Mouse (Mus musculus): ENCODE data around the gene Ssbp3. TPM values are rescaled to one million over a fixed set of nuclear protein-coding genes. Genes with fewer than 3 reads are reported as not detected.

Ssbp3 gene
- polyA plus RNA-seq, 1 experiment from 2014 or later = 31.5 TPM

DNA sequence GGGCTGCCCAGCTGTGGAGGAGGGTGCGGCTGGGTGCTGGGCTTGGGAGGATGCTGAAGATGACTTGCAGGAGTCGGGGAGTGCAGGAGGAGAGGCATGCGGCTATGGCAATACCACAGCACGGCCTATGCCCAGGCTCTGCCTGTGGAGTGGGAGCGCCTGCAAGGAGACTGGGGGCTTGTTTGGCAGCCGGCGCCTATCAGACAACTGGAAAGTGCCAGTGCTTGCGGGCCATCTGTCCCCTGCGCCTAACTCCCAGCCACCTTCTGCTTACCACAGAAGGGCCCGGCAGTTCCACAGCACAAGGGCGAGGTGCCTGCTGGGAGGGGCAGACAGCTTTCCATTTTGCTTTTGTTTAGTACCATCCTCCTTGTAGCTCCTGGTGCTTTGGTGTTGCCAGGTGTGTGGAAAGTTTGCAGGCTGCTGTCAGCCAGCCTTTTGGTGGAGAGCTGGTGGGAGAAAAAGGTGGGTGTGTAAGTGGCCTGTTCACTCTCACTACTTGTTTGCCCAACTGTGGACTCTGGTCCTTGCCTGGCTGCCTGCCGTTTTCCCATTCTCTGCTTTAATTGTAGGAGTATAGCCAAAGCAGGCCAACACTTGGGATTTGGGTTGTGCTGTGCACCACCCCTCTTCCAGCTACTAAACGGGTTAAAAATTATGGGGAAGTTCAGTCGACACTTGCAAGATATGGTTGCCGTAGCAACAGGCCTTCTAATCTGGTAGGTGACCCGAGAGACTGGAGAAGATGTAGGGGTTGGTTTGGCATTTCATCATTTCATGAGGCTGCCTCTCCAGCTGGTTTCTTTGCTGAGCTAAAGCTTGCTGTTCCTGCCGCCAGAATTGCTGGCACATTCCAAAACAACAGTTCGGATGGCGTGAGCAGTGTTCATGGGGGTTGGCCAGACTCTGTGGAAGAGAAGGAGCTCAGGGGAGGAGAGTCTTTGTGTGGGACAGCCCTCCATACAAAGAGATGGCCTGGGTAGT lies 45.5 kb downstream of the Ssbp3 start:
- H3K4me3 ChIP-seq (ENCODE audit: low read depth, low read length) = no peak overlapping the region
- H3K4me2 ChIP-seq (ENCODE audit: low read depth, low read length) = no peak overlapping the region
- 34% methylated on average over 19 of the region's 19 CpGs for WGBS (ENCODE audit: insufficient replicate concordance)
- H3K27ac ChIP-seq (ENCODE audit: low read length) = peak overlapping the region; percentile 42
- no peaks in the 10 kb centered on the region for H3K9me3 ChIP-seq (replicated peaks; ENCODE audit: control insufficient read depth, low read length)
- no peaks in the 10 kb centered on the region; the same call in 1 of the 2 replicates for H3K36me3 ChIP-seq (ENCODE audit: control insufficient read depth, insufficient read depth)
- peaks cover 44% of the 10 kb centered on the region for H3K4me1 ChIP-seq (ENCODE audit: control insufficient read depth, low read depth, low read length)
- H3K27me3 ChIP-seq (ENCODE audit: control insufficient read depth, insufficient read depth, low read depth, low read length) = no peaks in the 10 kb centered on the region
- peak; percentile 56 for ATAC-seq (ENCODE audit: low read depth)
- H3K9ac ChIP-seq (ENCODE audit: low read depth, low read length) = no peak overlapping the region

DNA sequence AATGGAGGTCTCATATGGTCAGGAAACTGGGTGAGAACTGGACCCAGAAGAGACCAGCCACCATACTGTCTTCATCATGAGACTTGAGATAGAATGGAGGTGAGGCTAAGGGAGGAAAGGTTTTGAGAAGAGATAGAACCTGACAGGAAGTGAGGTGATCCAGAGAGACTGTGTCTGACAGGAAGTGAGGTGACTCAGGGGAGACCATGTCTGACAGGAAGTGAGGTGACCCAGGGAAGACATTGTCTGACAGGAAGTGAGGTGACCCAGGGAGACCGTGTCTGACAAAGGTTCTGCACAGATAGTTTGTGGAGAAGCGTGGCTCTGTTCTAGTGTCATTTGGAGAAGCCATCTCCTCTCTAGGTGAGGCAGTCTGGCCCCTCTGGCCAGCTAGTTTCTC lies 47.6 kb downstream of the Ssbp3 start:
- no peak overlapping the region for H3K4me3 ChIP-seq (ENCODE audit: low read depth, low read length)
- 49% methylated on average over 2 of the region's 2 CpGs for WGBS (ENCODE audit: insufficient replicate concordance)
- H3K36me3 ChIP-seq (ENCODE audit: control insufficient read depth, insufficient read depth) = no peaks in the 10 kb centered on the region; the same call in 1 of the 2 replicates
- no peaks in the 10 kb centered on the region for H3K27me3 ChIP-seq (ENCODE audit: control insufficient read depth, insufficient read depth, low read depth, low read length)
- H3K4me1 ChIP-seq (ENCODE audit: control insufficient read depth, low read depth, low read length) = peaks cover 49% of the 10 kb centered on the region
- ATAC-seq (ENCODE audit: low read depth) = no peak
- H3K9ac ChIP-seq (ENCODE audit: low read depth, low read length) = no peak overlapping the region
- no peaks in the 10 kb centered on the region for H3K9me3 ChIP-seq (replicated peaks; ENCODE audit: control insufficient read depth, low read length)
- H3K4me2 ChIP-seq (ENCODE audit: low read depth, low read length) = no peak overlapping the region
- H3K27ac ChIP-seq (ENCODE audit: low read length) = no peak overlapping the region

DNA sequence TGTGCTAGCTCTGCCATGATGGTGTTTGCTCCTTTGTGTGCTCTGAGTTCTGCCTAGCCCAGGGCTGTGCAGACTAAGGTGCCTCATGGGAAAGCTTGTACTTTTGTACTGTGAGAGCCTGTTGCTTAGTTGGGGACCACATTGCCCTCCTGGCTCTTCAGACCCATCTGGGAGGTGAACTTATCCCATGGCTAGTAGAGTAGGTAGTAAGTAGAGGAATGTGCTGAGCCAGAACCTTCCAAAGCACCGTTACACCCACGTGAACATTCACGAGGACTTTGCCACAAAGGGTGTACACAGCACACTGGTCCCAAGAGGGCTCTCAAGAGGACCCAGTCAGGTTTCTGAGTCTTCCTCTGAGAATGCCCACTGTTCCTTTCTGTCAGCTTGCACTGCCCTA lies 48.1 kb downstream of the Ssbp3 start:
- ATAC-seq (ENCODE audit: low read depth) = no peak
- H3K9me3 ChIP-seq (replicated peaks; ENCODE audit: control insufficient read depth, low read length) = no peaks in the 10 kb centered on the region
- no peak overlapping the region for H3K9ac ChIP-seq (ENCODE audit: low read depth, low read length)
- H3K27me3 ChIP-seq (ENCODE audit: control insufficient read depth, insufficient read depth, low read depth, low read length) = no peaks in the 10 kb centered on the region
- 74% methylated on average over 3 of the region's 3 CpGs for WGBS (ENCODE audit: insufficient replicate concordance)
- H3K4me2 ChIP-seq (ENCODE audit: low read depth, low read length) = no peak overlapping the region
- no peak overlapping the region for H3K27ac ChIP-seq (ENCODE audit: low read length)
- no peaks in the 10 kb centered on the region for H3K36me3 ChIP-seq (ENCODE audit: control insufficient read depth, insufficient read depth)
- no peak overlapping the region for H3K4me3 ChIP-seq (ENCODE audit: low read depth, low read length)
- peaks cover 49% of the 10 kb centered on the region for H3K4me1 ChIP-seq (ENCODE audit: control insufficient read depth, low read depth, low read length)

DNA sequence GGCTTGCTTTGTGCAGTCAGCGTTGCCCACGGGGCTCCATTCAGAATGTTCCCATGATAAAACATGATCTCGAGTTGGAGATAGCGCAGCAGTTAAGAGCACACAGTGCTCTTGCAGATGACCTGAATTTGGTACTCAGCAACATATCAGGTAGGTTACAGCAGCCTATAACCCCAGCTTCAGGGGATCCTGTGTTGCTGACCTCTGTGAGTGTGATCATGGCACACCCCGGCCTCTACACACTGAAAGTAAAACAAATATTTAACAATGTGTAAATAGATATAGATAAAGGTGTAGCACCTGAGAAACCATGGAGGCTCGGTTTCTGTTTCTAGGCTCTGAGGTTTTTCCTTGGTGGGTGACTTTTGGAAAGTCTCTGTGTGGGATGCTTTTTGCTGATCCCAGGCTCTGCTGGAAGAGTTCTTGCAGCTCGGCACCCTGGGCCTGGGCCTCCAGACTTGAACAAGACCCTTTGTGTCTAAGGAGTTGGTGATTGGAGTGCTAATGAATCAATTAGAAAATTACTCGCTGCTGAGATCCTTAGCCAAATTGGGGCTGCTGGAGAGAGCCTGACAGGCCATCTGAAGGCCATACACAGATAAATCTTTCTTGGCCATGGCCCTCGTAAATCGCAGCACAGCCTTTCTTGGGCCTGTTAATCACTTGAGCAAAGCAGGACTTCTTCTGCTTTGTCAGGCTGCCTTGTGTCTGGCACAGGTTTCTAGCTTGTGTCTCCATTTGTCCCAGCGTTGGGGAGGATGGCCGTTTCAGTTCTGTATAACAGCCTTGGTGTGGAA lies 49.2 kb downstream of the Ssbp3 start:
- H3K9me3 ChIP-seq (replicated peaks; ENCODE audit: control insufficient read depth, low read length) = no peaks in the 10 kb centered on the region
- H3K27ac ChIP-seq (ENCODE audit: low read length) = no peak overlapping the region
- H3K4me2 ChIP-seq (ENCODE audit: low read depth, low read length) = no peak overlapping the region
- ATAC-seq (ENCODE audit: low read depth) = peak; percentile 49
- H3K36me3 ChIP-seq (ENCODE audit: control insufficient read depth, insufficient read depth) = no peaks in the 10 kb centered on the region
- H3K9ac ChIP-seq (ENCODE audit: low read depth, low read length) = no peak overlapping the region
- H3K4me3 ChIP-seq (ENCODE audit: low read depth, low read length) = no peak overlapping the region
- peaks cover 49% of the 10 kb centered on the region for H3K4me1 ChIP-seq (ENCODE audit: control insufficient read depth, low read depth, low read length)
- no peaks in the 10 kb centered on the region for H3K27me3 ChIP-seq (ENCODE audit: control insufficient read depth, insufficient read depth, low read depth, low read length)
- WGBS (ENCODE audit: insufficient replicate concordance) = 77% methylated on average over 12 of the region's 12 CpGs

DNA sequence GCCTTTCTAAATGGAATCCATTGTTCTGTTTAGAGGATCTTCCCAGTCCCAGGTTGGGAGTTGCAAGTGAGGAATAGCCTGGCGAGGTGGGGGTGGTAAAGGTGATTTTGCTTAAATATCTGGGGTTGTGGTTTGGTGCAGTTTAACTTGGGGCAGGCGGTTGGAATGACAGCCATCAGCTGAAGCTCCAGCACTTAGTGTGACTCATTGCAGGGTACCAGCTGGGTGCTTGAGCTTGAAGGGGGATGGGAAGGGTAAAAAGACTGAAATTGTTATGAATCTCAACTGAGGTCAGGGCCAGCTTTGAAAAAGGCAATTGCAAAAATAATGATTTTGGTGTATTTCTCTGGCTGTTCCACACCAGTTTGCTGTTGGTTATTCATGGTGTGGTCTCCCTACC lies 50.0 kb downstream of the Ssbp3 start:
- Histone ChIP-seq H3K9ac (ENCODE audit: low read depth, low read length) (no peak overlapping the region), H3K36me3 (ENCODE audit: control insufficient read depth, insufficient read depth) (no peaks in the 10 kb centered on the region), H3K4me1 (ENCODE audit: control insufficient read depth, low read depth, low read length) (peaks cover 42% of the 10 kb centered on the region), H3K9me3 (replicated peaks; ENCODE audit: control insufficient read depth, low read length) (no peaks in the 10 kb centered on the region), H3K27ac (ENCODE audit: low read length) (no peak overlapping the region), H3K4me3 (ENCODE audit: low read depth, low read length) (no peak overlapping the region), H3K27me3 (ENCODE audit: control insufficient read depth, insufficient read depth, low read depth, low read length) (no peaks in the 10 kb centered on the region), H3K4me2 (ENCODE audit: low read depth, low read length) (no peak overlapping the region)
- ATAC-seq (ENCODE audit: low read depth) = no peak
- WGBS (ENCODE audit: insufficient replicate concordance) = 71% methylated on average over 2 of the region's 2 CpGs

DNA sequence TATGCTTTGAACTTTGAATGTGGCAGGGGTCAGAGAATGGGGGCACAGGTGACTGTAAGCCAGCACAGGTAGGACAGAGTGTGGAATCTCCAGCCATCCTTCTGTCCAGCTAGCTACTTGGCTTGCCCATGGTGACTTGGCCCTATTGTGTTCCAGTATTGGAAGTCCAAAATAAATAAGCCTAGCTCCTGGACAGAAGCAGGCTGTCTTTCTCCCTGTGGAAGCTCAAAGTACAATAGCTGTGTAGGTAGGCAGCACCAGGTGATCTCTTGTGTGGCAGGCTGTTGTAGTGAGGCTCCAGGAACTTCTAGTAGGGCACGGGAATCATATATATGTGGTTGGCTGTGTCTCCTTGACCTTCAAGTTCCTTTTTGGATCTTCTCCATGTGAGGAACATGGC lies 50.8 kb downstream of the Ssbp3 start:
- Histone ChIP-seq H3K4me2 (ENCODE audit: low read depth, low read length) (no peak overlapping the region), H3K9me3 (replicated peaks; ENCODE audit: control insufficient read depth, low read length) (no peaks in the 10 kb centered on the region), H3K9ac (ENCODE audit: low read depth, low read length) (no peak overlapping the region), H3K27me3 (ENCODE audit: control insufficient read depth, insufficient read depth, low read depth, low read length) (no peaks in the 10 kb centered on the region), H3K4me3 (ENCODE audit: low read depth, low read length) (no peak overlapping the region), H3K4me1 (ENCODE audit: control insufficient read depth, low read depth, low read length) (peaks cover 34% of the 10 kb centered on the region), H3K36me3 (ENCODE audit: control insufficient read depth, insufficient read depth) (no peaks in the 10 kb centered on the region), H3K27ac (ENCODE audit: low read length) (no peak overlapping the region)
- 82% methylated on average over 1 of the region's 1 CpGs for WGBS (ENCODE audit: insufficient replicate concordance)
- ATAC-seq (ENCODE audit: low read depth) = no peak

DNA sequence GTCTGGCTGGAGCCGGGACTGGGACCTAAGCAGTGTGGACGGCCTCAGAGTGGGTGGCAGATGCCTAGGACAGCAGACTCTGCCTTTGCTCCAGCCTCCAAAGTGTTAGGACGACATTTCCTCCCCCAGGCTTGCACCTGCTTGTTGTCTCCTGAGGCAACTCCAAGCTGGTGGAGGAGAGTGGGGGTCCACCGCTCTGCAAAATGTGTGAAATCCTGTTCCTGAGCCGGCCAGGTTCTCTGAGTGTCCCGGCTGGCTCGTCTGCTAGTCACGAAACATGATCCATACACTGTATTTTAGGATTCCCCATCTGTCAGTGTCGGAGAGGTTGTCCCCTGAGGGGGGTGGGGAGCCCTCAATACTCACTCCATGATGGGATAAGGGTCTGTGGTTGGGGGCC lies 53.9 kb downstream of the Ssbp3 start:
- H3K4me2 ChIP-seq (ENCODE audit: low read depth, low read length) = no peak overlapping the region
- ATAC-seq (ENCODE audit: low read depth) = no peak
- H3K9me3 ChIP-seq (replicated peaks; ENCODE audit: control insufficient read depth, low read length) = no peaks in the 10 kb centered on the region
- H3K27ac ChIP-seq (ENCODE audit: low read length) = no peak overlapping the region
- H3K4me3 ChIP-seq (ENCODE audit: low read depth, low read length) = no peak overlapping the region
- WGBS (ENCODE audit: insufficient replicate concordance) = 86% methylated on average over 9 of the region's 9 CpGs
- H3K4me1 ChIP-seq (ENCODE audit: control insufficient read depth, low read depth, low read length) = peaks cover 12% of the 10 kb centered on the region
- H3K27me3 ChIP-seq (ENCODE audit: control insufficient read depth, insufficient read depth, low read depth, low read length) = no peaks in the 10 kb centered on the region
- no peak overlapping the region for H3K9ac ChIP-seq (ENCODE audit: low read depth, low read length)
- no peaks in the 10 kb centered on the region for H3K36me3 ChIP-seq (ENCODE audit: control insufficient read depth, insufficient read depth)

DNA sequence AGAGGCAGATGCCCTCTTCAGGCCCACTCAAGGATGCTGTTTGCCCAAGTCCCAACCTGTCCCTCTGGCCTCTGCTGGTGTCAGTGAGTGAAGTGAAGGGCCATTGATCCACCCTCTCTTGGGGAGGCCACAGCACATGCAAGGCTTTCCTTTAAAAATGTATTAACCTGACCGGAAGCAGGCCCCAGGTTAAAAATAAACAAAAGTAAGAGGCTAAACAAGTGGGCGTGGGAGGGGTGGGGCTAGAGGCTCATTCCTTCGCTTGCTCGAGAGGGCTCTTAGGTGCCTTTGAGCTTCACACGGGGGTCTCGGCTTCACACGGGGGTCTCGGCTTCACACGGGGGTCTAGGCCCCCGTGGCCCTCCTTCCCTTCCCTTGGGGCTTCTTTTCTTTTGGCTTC lies 54.5 kb downstream of the Ssbp3 start:
- Histone ChIP-seq H3K9ac (ENCODE audit: low read depth, low read length) (no peak overlapping the region), H3K9me3 (replicated peaks; ENCODE audit: control insufficient read depth, low read length) (no peaks in the 10 kb centered on the region), H3K4me3 (ENCODE audit: low read depth, low read length) (no peak overlapping the region), H3K36me3 (ENCODE audit: control insufficient read depth, insufficient read depth) (no peaks in the 10 kb centered on the region), H3K4me2 (ENCODE audit: low read depth, low read length) (no peak overlapping the region), H3K27me3 (ENCODE audit: control insufficient read depth, insufficient read depth, low read depth, low read length) (no peaks in the 10 kb centered on the region), H3K27ac (ENCODE audit: low read length) (no peak overlapping the region), H3K4me1 (ENCODE audit: control insufficient read depth, low read depth, low read length) (peaks cover 8% of the 10 kb centered on the region)
- ATAC-seq (ENCODE audit: low read depth) = no peak
- WGBS (ENCODE audit: insufficient replicate concordance) = 79% methylated on average over 10 of the region's 10 CpGs

DNA sequence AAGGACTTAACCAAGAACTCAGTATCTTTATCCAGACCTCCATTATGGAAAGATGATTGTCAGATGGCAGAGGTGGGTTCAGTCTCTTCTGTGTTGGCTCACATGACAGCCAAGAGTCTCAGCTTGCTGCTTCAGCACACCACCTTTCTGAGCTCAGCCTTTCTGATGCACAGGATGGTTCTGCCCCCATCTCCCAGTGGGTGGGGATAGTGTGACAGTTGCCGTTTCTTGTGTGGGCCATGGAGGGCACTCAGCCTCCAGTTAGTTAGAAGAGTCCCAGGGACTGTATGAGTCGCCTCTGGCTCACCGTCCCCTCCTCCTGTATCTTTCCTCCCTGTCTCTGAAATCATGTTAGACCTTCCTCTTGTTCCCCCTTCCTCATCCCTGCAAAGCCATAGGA lies 55.9 kb downstream of the Ssbp3 start:
- Histone ChIP-seq H3K27ac (ENCODE audit: low read length) (no peak overlapping the region), H3K4me2 (ENCODE audit: low read depth, low read length) (no peak overlapping the region), H3K4me3 (ENCODE audit: low read depth, low read length) (no peak overlapping the region), H3K9ac (ENCODE audit: low read depth, low read length) (no peak overlapping the region), H3K27me3 (ENCODE audit: control insufficient read depth, insufficient read depth, low read depth, low read length) (no peaks in the 10 kb centered on the region), H3K9me3 (replicated peaks; ENCODE audit: control insufficient read depth, low read length) (no peaks in the 10 kb centered on the region), H3K4me1 (ENCODE audit: control insufficient read depth, low read depth, low read length) (peaks cover 4% of the 10 kb centered on the region), H3K36me3 (ENCODE audit: control insufficient read depth, insufficient read depth) (no peaks in the 10 kb centered on the region)
- no peak for ATAC-seq (ENCODE audit: low read depth)
- 82% methylated on average over 3 of the region's 3 CpGs for WGBS (ENCODE audit: insufficient replicate concordance)

All from liver, embryonic 16.5 days (tissue).